Mouse (Mus musculus) B cell, adult 2 months (primary cell): ENCODE measurements around the gene Svip.

Experiments
- DNase-seq, 2 experiments: peaks; one replicate each; pipeline ENCODE4 v3.0.0; 2022

The Svip gene

DNA sequence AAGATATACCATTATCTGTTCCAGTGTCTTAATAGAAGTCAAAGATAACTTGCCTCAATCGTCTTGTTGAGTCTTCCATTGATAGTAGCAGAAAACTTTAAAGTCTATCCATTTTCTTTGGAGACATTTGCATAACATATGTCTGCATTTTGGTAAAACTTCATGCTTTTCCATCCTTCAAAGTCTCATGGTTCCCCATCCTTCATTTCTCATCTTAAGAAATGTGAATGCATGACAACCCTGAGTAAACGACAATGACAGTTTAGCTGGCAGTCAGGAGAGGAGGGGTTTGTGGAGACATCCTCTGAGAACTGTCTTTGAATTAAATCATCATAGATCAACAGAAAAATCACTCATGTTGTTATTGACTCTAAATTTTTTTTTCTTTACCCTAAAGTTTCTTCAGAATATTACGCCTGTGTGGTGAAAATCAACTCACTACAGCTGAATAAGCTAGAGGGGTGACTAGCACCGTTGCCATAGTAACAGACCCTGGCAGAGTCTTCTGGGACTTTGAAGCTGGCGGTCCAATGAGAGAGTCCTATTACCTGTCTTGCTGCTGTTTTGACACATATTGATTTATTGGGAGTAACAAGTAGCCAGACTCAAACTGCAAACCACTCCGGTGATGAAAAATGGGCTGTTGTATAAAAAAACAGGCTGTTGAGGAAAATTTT, 45.0 kb downstream of the Svip start:
- DNase-seq: no peak

DNA sequence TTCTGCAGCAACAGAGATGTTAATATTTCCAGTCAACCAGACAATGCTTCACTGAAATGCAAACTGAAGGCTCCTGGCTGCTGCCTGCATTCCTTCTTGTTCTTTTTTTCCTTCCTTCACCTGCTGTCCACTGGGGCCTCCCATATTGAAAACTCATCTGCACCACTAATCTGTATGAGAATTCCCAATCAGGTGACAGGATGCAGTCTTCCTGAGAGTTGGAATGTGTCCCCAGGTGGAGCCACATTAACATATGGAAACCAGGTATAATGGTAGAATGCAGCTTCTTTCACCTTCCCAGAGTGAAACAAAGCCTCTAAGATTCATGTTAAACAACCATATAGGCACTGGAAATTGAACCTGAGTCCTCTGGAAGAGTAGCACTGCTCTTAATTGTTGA, 48.1 kb downstream of the Svip start:
- no peak for DNase-seq

DNA sequence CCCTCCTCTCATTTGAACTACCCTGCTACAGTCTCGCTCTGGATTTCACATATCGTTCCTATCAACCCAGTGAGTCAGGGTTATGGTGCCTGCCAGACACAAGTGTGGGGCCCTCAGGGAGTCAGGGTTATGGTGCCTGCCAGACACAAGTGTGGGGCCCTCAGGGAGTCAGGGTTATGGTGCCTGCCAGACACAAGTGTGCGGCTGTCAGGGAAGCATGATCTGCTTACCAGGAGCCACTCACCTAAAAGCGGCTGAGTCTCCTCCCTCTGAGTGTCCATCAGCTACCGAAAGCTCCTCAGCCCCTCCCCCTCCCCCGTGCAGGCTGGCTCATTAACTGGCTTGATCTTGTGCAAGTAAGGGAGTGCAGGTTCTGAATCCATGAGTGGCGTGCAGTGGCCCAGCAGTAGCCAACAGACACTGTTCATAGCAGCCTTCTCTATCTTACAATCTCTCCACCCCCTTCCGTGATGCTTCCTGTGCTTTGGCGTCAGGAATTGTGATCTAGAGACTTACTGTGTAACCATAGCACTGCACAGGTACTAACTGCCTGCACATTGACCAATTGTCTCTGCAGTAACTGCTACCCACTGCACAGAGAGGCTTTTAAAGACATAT, 50.3 kb downstream of the Svip start:
- DNase-seq: no peak
